Mouse (Mus musculus) lung, postnatal 4 days (tissue): ENCODE results near the gene Foxd4.

Source experiments
- DNase-seq, 2 experiments: peaks; one replicate each; pipeline ENCODE4 v3.0.0; 2021

Gene Foxd4

DNA sequence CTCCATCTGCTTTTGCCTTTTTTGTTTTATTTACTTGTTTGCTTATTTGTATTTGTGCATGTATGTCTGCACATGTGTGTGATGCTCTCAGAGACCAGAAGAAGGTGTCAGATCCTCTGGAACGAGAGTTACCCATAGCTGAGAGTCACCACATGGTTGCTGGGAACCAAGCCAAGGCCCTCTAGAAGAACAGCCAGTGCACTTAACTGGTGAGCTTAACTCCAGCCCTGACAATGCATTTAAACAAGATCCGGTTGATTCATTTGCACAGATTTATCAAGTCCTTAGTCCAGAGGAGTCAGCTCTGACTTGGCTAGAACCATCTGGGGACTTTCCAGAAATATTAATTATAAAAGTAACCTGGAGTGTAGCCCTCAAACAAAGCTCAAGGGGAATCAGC is 27.1 kb downstream of the Foxd4 start:
- peak; percentile 11 to 34 for DNase-seq

GRCm38 (mm10) chr19:24871037-24871635 is 29.9 kb downstream of the Foxd4 start:
- DNase-seq: peak; percentile 50 to 78

- DNase-seq: no peak
These were observed 35.6 kb downstream of the Foxd4 start for GRCm38 (mm10) chr19:24865436-24865835.

DNA sequence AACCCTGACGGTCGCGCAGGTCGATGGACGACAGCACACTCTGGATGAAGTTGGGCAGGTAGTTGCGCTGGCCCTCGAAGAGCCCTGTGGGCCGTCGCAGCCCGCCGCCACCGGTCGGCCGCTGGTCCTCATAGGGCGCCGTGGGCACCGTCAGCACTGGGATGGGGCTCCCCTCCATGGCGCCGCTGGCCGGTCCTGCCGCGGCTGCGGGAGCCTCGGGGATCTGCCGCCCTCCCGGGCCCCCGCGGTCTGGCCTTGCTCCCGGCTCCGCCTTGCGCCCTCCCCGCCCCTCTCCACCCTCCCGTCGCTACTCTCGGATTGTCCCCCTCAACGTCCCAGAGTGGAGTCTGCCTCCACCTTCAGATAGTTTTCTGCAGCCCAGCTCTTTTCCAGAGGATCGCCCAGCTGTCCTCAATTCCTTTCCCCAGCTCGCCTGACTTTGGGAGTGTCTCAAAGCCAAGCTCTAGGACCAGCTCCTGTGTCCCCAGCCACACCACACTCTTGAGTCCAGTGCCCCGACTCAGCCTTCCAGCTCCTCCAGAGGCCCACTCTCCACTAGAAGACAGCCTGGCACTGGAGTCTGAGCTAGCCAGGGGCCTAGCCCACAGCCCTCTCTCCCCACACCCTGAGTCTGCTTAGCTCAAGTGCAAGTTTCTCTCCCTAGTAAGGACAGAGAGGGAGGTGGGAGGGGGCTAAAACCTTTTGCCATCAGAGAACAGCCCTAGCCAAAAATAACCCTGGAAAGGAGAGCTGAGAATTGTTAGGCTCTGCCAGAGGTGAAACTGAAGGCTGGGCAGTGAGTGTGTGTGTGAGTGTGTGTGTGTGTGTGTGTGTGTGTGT is 39.2 kb downstream of the Foxd4 start, which contains the start of gene Pgm5:
Pgm5 (minus strand) TSS at position 244 of the 840 bp plus-strand sequence.
- peak; percentile 55 to 76 for DNase-seq

DNA sequence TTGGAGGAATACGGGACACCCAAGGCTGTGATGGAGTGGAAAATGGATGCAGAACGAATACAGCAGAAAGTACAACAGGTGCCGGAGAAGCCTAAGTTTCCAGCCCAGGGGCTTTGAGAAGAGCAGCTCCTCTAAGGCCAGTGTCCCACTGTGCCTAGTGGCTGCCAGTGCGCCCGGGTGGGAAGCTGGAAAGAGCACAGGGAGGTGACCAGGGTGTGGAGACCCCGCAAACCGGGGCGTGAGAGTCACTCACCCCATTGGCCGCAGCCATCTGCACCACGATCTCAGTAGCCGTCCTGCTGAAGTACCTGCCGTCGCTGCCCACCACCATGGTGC is 39.8 kb downstream of the Foxd4 start:
- no peak for DNase-seq

GRCm38 (mm10) chr19:24851456-24852315 is 49.3 kb downstream of the Foxd4 start:
- DNase-seq: peak; percentile 50 to 59
